Mouse (Mus musculus) heart, postnatal 0 days (tissue): ENCODE results near the gene Sh2b2.

Source experiments
- CTCF ChIP-seq: IDR thresholded peaks from 2 replicates; pipeline ENCODE4 v1.5.1; 2016; ENCODE audit warnings: antibody characterized with exemption, control low read depth, low read depth
- EP300 ChIP-seq: IDR thresholded peaks from 2 replicates; pipeline ENCODE4 v1.6.1; 2016; ENCODE audit warnings: antibody characterized with exemption, low read depth

DNA sequence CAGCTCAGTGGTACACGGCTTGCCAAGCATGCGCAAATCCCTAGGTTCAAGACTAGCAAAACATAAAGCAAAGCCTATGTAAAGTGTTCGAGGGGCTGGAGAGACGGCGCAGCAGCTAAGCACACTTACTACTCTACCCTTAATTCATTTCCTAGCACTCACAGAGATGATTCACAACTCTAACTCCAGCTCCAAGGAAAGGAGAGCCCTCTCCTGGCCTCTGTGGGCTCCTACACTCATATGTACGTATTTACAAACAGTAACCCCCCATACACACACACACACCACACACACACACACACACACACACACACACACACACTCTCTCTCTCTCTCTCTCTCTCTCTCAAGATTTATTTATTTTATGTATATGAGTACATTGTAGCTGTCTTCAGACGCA lies 62.6 kb downstream of the Sh2b2 start:
- TF ChIP-seq CTCF (no peak), EP300 (no peak)
